Mouse (Mus musculus) B cell, adult 2 months (primary cell): ENCODE data around the gene Baat.
"Not testable (repeated sequence)": the region's sequence is repeated elsewhere in the genome, so short reads cannot be mapped to it uniquely, and the experiment has no call there.

Source experiments
- DNase-seq, 2 experiments: peaks; one replicate each; pipeline ENCODE4 v3.0.0; 2022

Baat gene

GRCm38 (mm10) chr4:49480896-49481295 is 25.5 kb downstream of the Baat start:
- DNase-seq, result no peak

GRCm38 (mm10) chr4:49480104-49480760 is 26.1 kb downstream of the Baat start:
- DNase-seq, result no peak

GRCm38 (mm10) chr4:49479035-49479434 is 27.3 kb downstream of the Baat start:
- not testable (repeated sequence) for DNase-seq

GRCm38 (mm10) chr4:49478118-49478877 is 28.1 kb downstream of the Baat start:
- DNase-seq, result no peak

- DNase-seq, result no peak
Observed at GRCm38 (mm10) chr4:49474583-49474982, 31.8 kb downstream of the Baat start.

GRCm38 (mm10) chr4:49473435-49474100 is 32.8 kb downstream of the Baat start, which contains the start of gene Acnat1:
Acnat1 (minus strand) TSS chr4:49473912.
- no peak for DNase-seq

- DNase-seq, result no peak
Observed at GRCm38 (mm10) chr4:49469435-49470151, 36.8 kb downstream of the Baat start.

GRCm38 (mm10) chr4:49467360-49467759 is 39.0 kb downstream of the Baat start:
- no peak for DNase-seq

GRCm38 (mm10) chr4:49456171-49456570 is 50.2 kb downstream of the Baat start:
- no peak for DNase-seq

GRCm38 (mm10) chr4:49451848-49452551 is 54.4 kb downstream of the Baat start:
- DNase-seq, result no peak

- DNase-seq, result not testable (repeated sequence)
Observed at GRCm38 (mm10) chr4:49451133-49451847, 55.1 kb downstream of the Baat start.
